Comparison of ENCODE assay signal across 8 mouse cellular contexts in genomic region chr2:146958398-146958911, GRCm38 (mm10). TPM values are rescaled to one million over a fixed set of nuclear protein-coding genes. Genes with fewer than 3 reads are reported as not detected.
A peak's percentile ranks its signal among the peaks of the same experiment; 100 is the strongest.
DNase-seq lines count a peak whose midpoint lies in the region; ATAC-seq and TF ChIP-seq lines count a peak whose summit lies in the region.

No protein-coding gene starts in this region.

- no peaks in the 10 kb centered on the region for H3K27me3 ChIP-seq in lung, embryonic 14.5 days (ENCODE audit: insufficient read depth, low read length)
- H3K27me3 ChIP-seq in forebrain, embryonic 13.5 days: peaks cover 65% of the 10 kb centered on the region
- H3K27me3 ChIP-seq in midbrain, embryonic 14.5 days (ENCODE audit: control insufficient read depth, insufficient read depth, low read length): peaks cover 60% of the 10 kb centered on the region

- no peak for TF ChIP-seq POLR2A in lung, adult 2 months (IDR thresholded peaks at IDR 0.05; ENCODE audit: borderline replicate concordance, extremely low read depth, low read depth, low read length)

- H3K9ac ChIP-seq in lung, embryonic 14.5 days: no peak overlapping the region
- peak overlapping the region; percentile 41 for H3K9ac ChIP-seq in forebrain, embryonic 13.5 days
- H3K9ac ChIP-seq in midbrain, embryonic 14.5 days (replicated peaks; ENCODE audit: low read length): peak overlapping the region; percentile 10; the same call in 1 of the 2 replicates

- DNase-seq in lung, embryonic 14.5 days: peak; percentile 70
- no peak for DNase-seq in lung, adult 2 months
- DNase-seq in layer of hippocampus, adult 2 months (ENCODE audit: low spot score in 2 of 2): peak; percentile 28 to 68
- DNase-seq in midbrain, embryonic 14.5 days: peak; percentile 84
- no peak for DNase-seq in ovary, adult 18-20 months (ENCODE audit: low spot score)
- DNase-seq in ovary, postnatal 10 days (ENCODE audit: low spot score): no peak

- peak; percentile 84 for ATAC-seq in lung, embryonic 14.5 days (ENCODE audit: insufficient read depth)
- peak; percentile 94 for ATAC-seq in forebrain, embryonic 13.5 days
- peak; percentile 92 for ATAC-seq in midbrain, embryonic 14.5 days (ENCODE audit: low FRiP score, low TSS enrichment)
- no peak for ATAC-seq in megakaryocyte progenitor cell, adult 5-6 weeks (replicated peaks; ENCODE audit: poor library complexity)

- H3K4me1 ChIP-seq in lung, embryonic 14.5 days (ENCODE audit: insufficient read depth): no peaks in the 10 kb centered on the region
- no peaks in the 10 kb centered on the region for H3K4me1 ChIP-seq in lung, adult 2 months (ENCODE audit: control insufficient read depth, insufficient read depth, low read length)
- peaks cover 22% of the 10 kb centered on the region for H3K4me1 ChIP-seq in forebrain, embryonic 13.5 days
- H3K4me1 ChIP-seq in midbrain, embryonic 14.5 days (ENCODE audit: control insufficient read depth, insufficient read depth, low read length): 0 out of 2 replicates have a peak, but pooled peaks cover 3% of the 10 kb centered on the region

- peak overlapping the region; percentile 71 for H3K4me2 ChIP-seq in lung, embryonic 14.5 days
- H3K4me2 ChIP-seq in forebrain, embryonic 13.5 days: peak overlapping the region; percentile 58
- H3K4me2 ChIP-seq in midbrain, embryonic 14.5 days (ENCODE audit: low read length): peak overlapping the region; percentile 51

- peak overlapping the region; percentile 30 for H3K4me3 ChIP-seq in lung, embryonic 14.5 days (ENCODE audit: low read depth, low read length)
- no peak overlapping the region for H3K4me3 ChIP-seq in lung, adult 2 months (replicated peaks; ENCODE audit: extremely low read depth, low read depth, low read length)
- peak overlapping the region; percentile 29 for H3K4me3 ChIP-seq in forebrain, embryonic 13.5 days
- H3K4me3 ChIP-seq in layer of hippocampus, adult 2 months: peak overlapping the region; percentile 59
- H3K4me3 ChIP-seq in midbrain, embryonic 14.5 days (replicated peaks; ENCODE audit: low read depth, low read length): peak overlapping the region; percentile 30

- H3K36me3 ChIP-seq in lung, embryonic 14.5 days (ENCODE audit: insufficient read depth): peaks cover 3% of the 10 kb centered on the region; the same call in 1 of the 2 replicates
- H3K36me3 ChIP-seq in forebrain, embryonic 13.5 days (ENCODE audit: poor library complexity, severe bottlenecking): peaks cover 3% of the 10 kb centered on the region; the same call in 1 of the 2 replicates
- H3K36me3 ChIP-seq in midbrain, embryonic 14.5 days (ENCODE audit: control insufficient read depth, insufficient read depth, low read length): no peaks in the 10 kb centered on the region

- no peak overlapping the region for H3K27ac ChIP-seq in lung, embryonic 14.5 days (ENCODE audit: low read depth)
- H3K27ac ChIP-seq in forebrain, embryonic 13.5 days: peak overlapping the region; percentile 63
- H3K27ac ChIP-seq in layer of hippocampus, adult 2 months: peak overlapping the region; percentile 85
- H3K27ac ChIP-seq in midbrain, embryonic 14.5 days (replicated peaks; ENCODE audit: low read depth, low read length): peak overlapping the region; percentile 82

- WGBS in lung, embryonic 14.5 days: 13% methylated on average over 11 of the region's 11 CpGs
- WGBS in lung, adult 2 months: 55% methylated on average over 11 of the region's 11 CpGs
- under 1% methylated on average over 11 of the region's 11 CpGs for WGBS in forebrain, embryonic 13.5 days
- WGBS in midbrain, embryonic 14.5 days: under 1% methylated on average over 11 of the region's 11 CpGs

- no peaks in the 10 kb centered on the region; the same call in 1 of the 2 replicates for H3K9me3 ChIP-seq in lung, embryonic 14.5 days (ENCODE audit: low read depth, low read length)
- H3K9me3 ChIP-seq in forebrain, embryonic 13.5 days (replicated peaks): peaks cover 3% of the 10 kb centered on the region; the same call in 1 of the 2 replicates
- H3K9me3 ChIP-seq in midbrain, embryonic 14.5 days (ENCODE audit: control insufficient read depth, low read length): no peaks in the 10 kb centered on the region

- TF ChIP-seq CTCF in lung, embryonic 14.5 days (IDR thresholded peaks at IDR 0.05; ENCODE audit: low read depth): no peak
- no peak for TF ChIP-seq CTCF in lung, adult 2 months (IDR thresholded peaks at IDR 0.05; ENCODE audit: insufficient read depth, low read length)
- TF ChIP-seq CTCF in layer of hippocampus, adult 2 months (conservative IDR thresholded peaks at IDR 0.05): peak; percentile 18; the same call in 1 of the 2 replicates

RNA-seq across cellular contexts. Expression of gene Xrn2, which starts 54.3 kb away (rescaled TPM):
- 103 and 104 TPM in 2 replicates for polyA plus RNA-seq in lung, embryonic 14.5 days (2014; fragmentation: Nextera tagmentation; extraction: Ambion mirVana)
- polyA plus RNA-seq in lung, adult 2 months (2012; rRNA removed): 16.9 and 30.0 TPM in 2 replicates
- polyA plus RNA-seq in forebrain, embryonic 13.5 days (2015; fragmentation: Nextera tagmentation; extraction: Ambion mirVana): 86.8 and 95.3 TPM in 2 replicates
- total RNA-seq in layer of hippocampus, adult 2 months (2021): 10 to 100 TPM; 46.6 to 47.5 TPM
- polyA plus RNA-seq in midbrain, embryonic 14.5 days (2014; fragmentation: Nextera tagmentation; extraction: Ambion mirVana): 77.5 and 93.9 TPM in 2 replicates
- total RNA-seq in megakaryocyte progenitor cell, adult 5-6 weeks (2015): 99.2 and 114 TPM in 2 replicates
- 145 and 167 TPM in 2 replicates for total RNA-seq in megakaryocyte progenitor cell, adult 5-6 weeks (2017)

Comparison
In these comparisons a context has a peak if more than half of its experiments do, and no peak if none do; other contexts are left out.
1. DNase-seq: peak in lung, embryonic 14.5 days (single experiment), layer of hippocampus, adult 2 months (2 of 2) and midbrain, embryonic 14.5 days (single experiment); none in lung, adult 2 months (single experiment), ovary, adult 18-20 months (single experiment) and ovary, postnatal 10 days (single experiment).
2. Peak in every context shown above with its lines, with median percentiles within 50 percentile points of each other: H3K4me2 ChIP-seq.